Mouse (Mus musculus) MEL (cell line): Measurements from ENCODE around the gene Prkce.
A peak's percentile ranks its signal among the peaks of the same experiment; 100 is the strongest.

ENCODE experiments used
- CTCF ChIP-seq, 3 experiments: IDR thresholded peaks in 2 of 3; conservative IDR thresholded peaks in 1 of 3; 2 replicates each; pipeline ENCODE4 v1.5.1; 2011 to 2012; ENCODE audit warnings: low read length in 3 of 3, low read depth in 2 of 3, mild to moderate bottlenecking in 2 of 3, improper control_type of control experiment in 1 of 3, inconsistent platforms in 1 of 3, mixed read lengths in 1 of 3, moderate library complexity in 1 of 3; ENCODE audit not compliant: control insufficient read depth in 1 of 3, insufficient read depth in 1 of 3, poor library complexity in 1 of 3, severe bottlenecking in 1 of 3
- GABPA ChIP-seq: IDR thresholded peaks from 2 replicates; pipeline ENCODE4 v1.6.1; 2012; ENCODE audit warnings: low read depth, mild to moderate bottlenecking, inconsistent platforms, low read length, improper control_type of control experiment, moderate library complexity
- MAX ChIP-seq: IDR thresholded peaks from 2 replicates; pipeline ENCODE4 v1.6.1; 2011; ENCODE audit warnings: low read length, improper control_type of control experiment
- MEF2A ChIP-seq: IDR thresholded peaks from 2 replicates; pipeline ENCODE4 v1.6.1; 2014; ENCODE audit warnings: low read depth, mild to moderate bottlenecking, inconsistent platforms, low read length, improper control_type of control experiment; ENCODE audit not compliant: poor library complexity, insufficient replicate concordance, severe bottlenecking; ENCODE audit errors: extremely low read depth
- MYC ChIP-seq: IDR thresholded peaks from 2 replicates; pipeline ENCODE4 v1.6.1; 2011; ENCODE audit warnings: low read depth, mild to moderate bottlenecking, low read length, improper control_type of control experiment, moderate library complexity
- POLR2A ChIP-seq, 2 experiments: IDR thresholded peaks; 2 replicates each; pipeline ENCODE4 v1.6.1; 2011 to 2012; ENCODE audit warnings: low read length in 2 of 2, mild to moderate bottlenecking in 2 of 2, control low read depth in 1 of 2, improper control_type of control experiment in 1 of 2, low read depth in 1 of 2, moderate library complexity in 1 of 2; ENCODE audit not compliant: control insufficient read depth in 1 of 2, insufficient read depth in 1 of 2, poor library complexity in 1 of 2
- SMC3 ChIP-seq: IDR thresholded peaks from 2 replicates; pipeline ENCODE4 v1.6.1; 2011; ENCODE audit warnings: low read depth, low read length, improper control_type of control experiment
- USF1 ChIP-seq: IDR thresholded peaks from 2 replicates; pipeline ENCODE4 v1.6.1; 2014; ENCODE audit warnings: low read depth, mild to moderate bottlenecking, inconsistent platforms, low read length, improper control_type of control experiment, moderate library complexity

GRCm38 (mm10) chr17:86458302-86458980, 290.9 kb downstream of the Prkce start:
- TF ChIP-seq CTCF (IDR thresholded peaks at IDR 0.05 in 2 of 3, conservative IDR thresholded peaks at IDR 0.05 in 1 of 3; ENCODE audit: control insufficient read depth in 1 of 3, insufficient read depth in 1 of 3, low read depth in 2 of 3, low read length in 3 of 3, poor library complexity in 1 of 3, severe bottlenecking in 1 of 3): peak; percentile 9 to 43 (median 37); a peak in 4 of 6 replicates
- TF ChIP-seq POLR2A (IDR thresholded peaks at IDR 0.05; ENCODE audit: control insufficient read depth in 1 of 2, insufficient read depth in 1 of 2, low read depth in 1 of 2, low read length in 2 of 2, poor library complexity in 1 of 2): no peak
- TF ChIP-seq MAX: no peak
- no peak for TF ChIP-seq GABPA
- TF ChIP-seq MYC: no peak
- TF ChIP-seq USF1: no peak
- peak; percentile 21; the same call in 1 of the 2 replicates for TF ChIP-seq SMC3
- TF ChIP-seq MEF2A: no peak
